In genomic region chr9:101198261-101198660, GRCm38 (mm10) we compare ENCODE assay signal across 24 mouse cellular contexts. TPM values are rescaled to one million over a fixed set of nuclear protein-coding genes. Genes with fewer than 3 reads are reported as not detected.
A peak's percentile ranks its signal among the peaks of the same experiment; 100 is the strongest.
DNase-seq lines count a peak whose midpoint lies in the region; ATAC-seq and TF ChIP-seq lines count a peak whose summit lies in the region.
"Had no signal": no experiment of that assay in that cellular context is flagged by ENCODE, and none has a peak within 500 bp of the region (broad histone marks: within the 10 kb centered on the region; RNA-seq: fewer than 3 reads in every experiment).

No protein-coding gene starts in this region.

- peaks cover 10% of the 10 kb centered on the region; the same call in 1 of the 2 replicates for H3K36me3 ChIP-seq in heart, embryonic 10.5 days
- peaks cover 13% of the 10 kb centered on the region for H3K36me3 ChIP-seq in heart, embryonic 14.5 days (ENCODE audit: control insufficient read depth, insufficient read depth, low read length)
- 0 out of 2 replicates have a peak, but pooled peaks cover 4% of the 10 kb centered on the region for H3K36me3 ChIP-seq in kidney, postnatal 0 days (ENCODE audit: insufficient read depth, low read length)
- H3K36me3 ChIP-seq in kidney, embryonic 14.5 days (ENCODE audit: control insufficient read depth, insufficient read depth, low read length) = no peaks in the 10 kb centered on the region; the same call in 1 of the 2 replicates
- no peaks in the 10 kb centered on the region for H3K36me3 ChIP-seq in embryonic facial prominence, embryonic 10.5 days (replicated peaks)
- H3K36me3 ChIP-seq: forebrain, embryonic 10.5 days; hindbrain, embryonic 10.5 days; intestine, embryonic 15.5 days had no signal

- peak overlapping the region; percentile 90 for H3K27ac ChIP-seq in heart, embryonic 10.5 days
- peak overlapping the region; percentile 99 to 100 for H3K27ac ChIP-seq in heart, embryonic 14.5 days (replicated peaks in 1 of 2; ENCODE audit: control insufficient read depth in 1 of 2, insufficient read depth in 1 of 2, low read depth in 2 of 2, low read length in 2 of 2)
- H3K27ac ChIP-seq in kidney, postnatal 0 days = no peak overlapping the region
- H3K27ac ChIP-seq in kidney, embryonic 14.5 days (ENCODE audit: low read depth, low read length) = no peak overlapping the region
- peak overlapping the region; percentile 56 for H3K27ac ChIP-seq in embryonic fibroblast, embryonic 13.5 days (ENCODE audit: insufficient read depth, low read length)
- no peak overlapping the region for H3K27ac ChIP-seq in embryonic facial prominence, embryonic 10.5 days (replicated peaks)
- H3K27ac ChIP-seq: forebrain, embryonic 10.5 days; hindbrain, embryonic 10.5 days; hindbrain, embryonic 14.5 days; intestine, embryonic 15.5 days; kidney, embryonic 15.5 days had no signal

- no peak for TF ChIP-seq POLR2A in embryonic fibroblast, embryonic 13.5 days (IDR thresholded peaks at IDR 0.05; ENCODE audit: low read depth, low read length)

- DNase-seq in heart, embryonic 10.5 days (ENCODE audit: low spot score) = no peak
- DNase-seq in heart, postnatal 36 days = no peak
- no peak for DNase-seq in heart, postnatal 14 days
- peak; percentile 53 for DNase-seq in kidney, postnatal 0 days (ENCODE audit: low spot score)
- no peak for DNase-seq in embryonic facial prominence, embryonic 10.5 days (ENCODE audit: low spot score)
- DNase-seq: adrenal gland, postnatal 25 days; cerebellum, adult 18-20 months; cerebellum, adult 9-11 months; cerebellum, postnatal 36 days; gastrocnemius, postnatal 10 days; kidney, adult 18-20 months had no signal

- peaks cover 14% of the 10 kb centered on the region for H3K4me1 ChIP-seq in heart, embryonic 10.5 days
- H3K4me1 ChIP-seq in heart, embryonic 14.5 days (ENCODE audit: control insufficient read depth in 2 of 2, insufficient read depth in 2 of 2, low read length in 2 of 2) = peaks cover 3 to 23% of the 10 kb centered on the region in 2 experiments; a peak in 3 of 4 replicates
- no peaks in the 10 kb centered on the region for H3K4me1 ChIP-seq in kidney, postnatal 0 days (replicated peaks; ENCODE audit: insufficient read depth, low read length)
- H3K4me1 ChIP-seq in kidney, embryonic 14.5 days (ENCODE audit: control insufficient read depth, insufficient read depth, low read length) = 0 out of 2 replicates have a peak, but pooled peaks cover 2% of the 10 kb centered on the region
- H3K4me1 ChIP-seq in embryonic fibroblast, embryonic 13.5 days (ENCODE audit: control insufficient read depth, insufficient read depth, low read length) = peaks cover 8% of the 10 kb centered on the region
- H3K4me1 ChIP-seq in embryonic facial prominence, embryonic 10.5 days = peaks cover 3% of the 10 kb centered on the region; the same call in 1 of the 2 replicates

- no peaks in the 10 kb centered on the region for H3K27me3 ChIP-seq in heart, embryonic 10.5 days (ENCODE audit: insufficient read depth, poor library complexity, severe bottlenecking)
- H3K27me3 ChIP-seq in heart, embryonic 14.5 days (ENCODE audit: control insufficient read depth, insufficient read depth, low read length) = no peaks in the 10 kb centered on the region
- H3K27me3 ChIP-seq in kidney, postnatal 0 days (ENCODE audit: insufficient read depth, low read length) = no peaks in the 10 kb centered on the region
- H3K27me3 ChIP-seq in kidney, embryonic 14.5 days (ENCODE audit: control insufficient read depth, insufficient read depth, low read length) = no peaks in the 10 kb centered on the region
- H3K27me3 ChIP-seq in embryonic facial prominence, embryonic 10.5 days (replicated peaks; ENCODE audit: low read depth, poor library complexity, severe bottlenecking) = no peaks in the 10 kb centered on the region
- H3K27me3 ChIP-seq: CH12.LX; intestine, embryonic 15.5 days; kidney, embryonic 15.5 days; Patski had no signal

- WGBS in heart, embryonic 10.5 days = 49% methylated on average over 3 of the region's 3 CpGs
- 19% methylated on average over 3 of the region's 3 CpGs for WGBS in heart, embryonic 14.5 days
- WGBS in kidney, postnatal 0 days = 63% methylated on average over 3 of the region's 3 CpGs
- WGBS in kidney, embryonic 14.5 days = 83% methylated on average over 3 of the region's 3 CpGs
- 92% methylated on average over 3 of the region's 3 CpGs for WGBS in embryonic facial prominence, embryonic 10.5 days

- H3K4me3 ChIP-seq in heart, embryonic 10.5 days = peak overlapping the region; percentile 57
- H3K4me3 ChIP-seq in heart, embryonic 14.5 days (ENCODE audit: control insufficient read depth in 1 of 2, insufficient read depth in 1 of 2, low read depth in 1 of 2, low read length in 2 of 2) = peak overlapping the region; percentile 56 to 81
- no peak overlapping the region for H3K4me3 ChIP-seq in kidney, postnatal 0 days (replicated peaks; ENCODE audit: low read depth, low read length)
- no peak overlapping the region for H3K4me3 ChIP-seq in kidney, embryonic 14.5 days (ENCODE audit: low read length)
- H3K4me3 ChIP-seq in embryonic fibroblast, embryonic 13.5 days (ENCODE audit: insufficient read depth, low read length) = no peak overlapping the region
- no peak overlapping the region for H3K4me3 ChIP-seq in embryonic facial prominence, embryonic 10.5 days
- H3K4me3 ChIP-seq: erythroblast, embryonic 14.5 days; forebrain, embryonic 10.5 days; hindbrain, embryonic 10.5 days; intestine, embryonic 15.5 days; kidney, embryonic 15.5 days had no signal

- TF ChIP-seq CTCF in kidney, postnatal 0 days (IDR thresholded peaks at IDR 0.05; ENCODE audit: low read depth) = no peak
- no peak for TF ChIP-seq CTCF in embryonic fibroblast, embryonic 13.5 days (IDR thresholded peaks at IDR 0.05; ENCODE audit: borderline replicate concordance, insufficient read depth, low read length)

- H3K9ac ChIP-seq in heart, embryonic 14.5 days (ENCODE audit: low read length) = peak overlapping the region; percentile 93
- no peak overlapping the region for H3K9ac ChIP-seq in kidney, postnatal 0 days (ENCODE audit: low read depth, low read length)
- no peak overlapping the region for H3K9ac ChIP-seq in kidney, embryonic 14.5 days (ENCODE audit: low read depth, low read length)
- H3K9ac ChIP-seq: hindbrain, embryonic 14.5 days; intestine, embryonic 15.5 days; kidney, embryonic 15.5 days had no signal

- no peak for ATAC-seq in heart, embryonic 14.5 days (ENCODE audit: insufficient number of reproducible peaks, insufficient read depth, low FRiP score, low read depth)
- ATAC-seq in kidney, postnatal 0 days (replicated peaks; ENCODE audit: low FRiP score, low read depth) = no peak
- no peak for ATAC-seq in kidney, embryonic 14.5 days (ENCODE audit: low FRiP score, low TSS enrichment)
- ATAC-seq: activated CD4-positive, CD25-positive, alpha-beta regulatory T cell, adult 4 months; forebrain, embryonic 14.5 days; intestine, embryonic 15.5 days; Patski had no signal

- H3K4me2 ChIP-seq in heart, embryonic 14.5 days (ENCODE audit: low read length) = peak overlapping the region; percentile 46
- no peak overlapping the region for H3K4me2 ChIP-seq in kidney, postnatal 0 days (ENCODE audit: low read length)
- H3K4me2 ChIP-seq in kidney, embryonic 14.5 days (replicated peaks; ENCODE audit: low read depth, low read length) = no peak overlapping the region
- H3K4me2 ChIP-seq: hindbrain, embryonic 14.5 days; intestine, embryonic 15.5 days; kidney, embryonic 15.5 days had no signal

- intact Hi-C loops in heart, postnatal 36 days (cut with DNase I) = loop anchor here (10.0 kb wide), 1 partner anchor 1307 kb away; the partner anchor contains the start of gene Ky
- intact Hi-C loops in heart, postnatal 14 days (cut with DNase I) = loop anchor here (5.0 kb wide), 1 partner anchor 54 kb away; the partner anchor contains the start of gene Ppp2r3a

- H3K9me3 ChIP-seq in heart, embryonic 10.5 days = no peaks in the 10 kb centered on the region
- H3K9me3 ChIP-seq in heart, embryonic 14.5 days (ENCODE audit: control insufficient read depth, low read length) = no peaks in the 10 kb centered on the region; the same call in 1 of the 2 replicates
- H3K9me3 ChIP-seq in kidney, postnatal 0 days (replicated peaks; ENCODE audit: low read length) = no peaks in the 10 kb centered on the region
- no peaks in the 10 kb centered on the region for H3K9me3 ChIP-seq in kidney, embryonic 14.5 days (ENCODE audit: control insufficient read depth, low read length)
- H3K9me3 ChIP-seq in embryonic facial prominence, embryonic 10.5 days = no peaks in the 10 kb centered on the region
- H3K9me3 ChIP-seq: forebrain, embryonic 10.5 days; hindbrain, embryonic 10.5 days; intestine, embryonic 15.5 days; kidney, embryonic 15.5 days had no signal

RNA-seq across cellular contexts. Expression of gene Ppp2r3a, which starts 53.3 kb away (rescaled TPM):
- 37.5 and 64.0 TPM in 2 replicates for polyA plus RNA-seq in heart, embryonic 10.5 days (2016; fragmentation: Nextera tagmentation; extraction: Ambion mirVana)
- 100 to 1,000 TPM; 248 to 269 TPM for total RNA-seq in heart, postnatal 36 days (2021)
- 107 and 109 TPM in 2 replicates for polyA plus RNA-seq in heart, embryonic 14.5 days (2014; fragmentation: Nextera tagmentation; extraction: Ambion mirVana)
- total RNA-seq in heart, postnatal 14 days (2021) = 100 to 1,000 TPM; 201 to 214 TPM
- polyA plus RNA-seq in kidney, postnatal 0 days (2015; fragmentation: Nextera tagmentation; extraction: Ambion mirVana) = 15.3 and 16.6 TPM in 2 replicates
- 15.3 and 23.5 TPM in 2 replicates for polyA plus RNA-seq in kidney, embryonic 14.5 days (2014; fragmentation: Nextera tagmentation; extraction: Ambion mirVana)
- polyA plus RNA-seq in embryonic fibroblast, embryonic 13.5 days (2011; ENCODE audit: insufficient read length, low read depth, missing spikeins) = 20.8 and 25.4 TPM in 2 replicates
- 10.6 and 10.9 TPM in 2 replicates for polyA plus RNA-seq in embryonic facial prominence, embryonic 10.5 days (2016; fragmentation: Nextera tagmentation; extraction: Ambion mirVana)

Comparison
In these comparisons a context has a peak if more than half of its experiments do, and no peak if none do; other contexts are left out.
1. H3K27ac ChIP-seq: peak in heart, embryonic 10.5 days (single experiment), heart, embryonic 14.5 days (2 of 2) and embryonic fibroblast, embryonic 13.5 days (single experiment); none in kidney, postnatal 0 days (single experiment), kidney, embryonic 14.5 days (single experiment) and embryonic facial prominence, embryonic 10.5 days (single experiment).
2. H3K4me3 ChIP-seq: peak in heart, embryonic 10.5 days (single experiment) and heart, embryonic 14.5 days (2 of 2); none in kidney, postnatal 0 days (single experiment), kidney, embryonic 14.5 days (single experiment), embryonic fibroblast, embryonic 13.5 days (single experiment) and embryonic facial prominence, embryonic 10.5 days (single experiment).